Mouse (Mus musculus) CD4-positive, CD25-positive, alpha-beta regulatory T cell, adult 4 months (primary cell): Measurements from ENCODE around the gene Asrgl1. TPM values are rescaled to one million over a fixed set of nuclear protein-coding genes. Genes with fewer than 3 reads are reported as not detected.
A peak's percentile ranks its signal among the peaks of the same experiment; 100 is the strongest.
"Not testable (repeated sequence)": the region's sequence is repeated elsewhere in the genome, so short reads cannot be mapped to it uniquely, and the experiment has no call there.

Experiments
- ATAC-seq: one replicate; pipeline ENCODE4 v1.8.0; 2017
- polyA plus RNA-seq, 2 experiments: library from polyadenylated mRNA; unstranded; fragments of 100-300 nt; shearing (Covaris generic); gene quantifications; one replicate each; pipeline ENCODE4 v1.2.1; 2017

Asrgl1 gene
- 10 to 100 TPM; 33.5 to 34.3 TPM for polyA plus RNA-seq

DNA sequence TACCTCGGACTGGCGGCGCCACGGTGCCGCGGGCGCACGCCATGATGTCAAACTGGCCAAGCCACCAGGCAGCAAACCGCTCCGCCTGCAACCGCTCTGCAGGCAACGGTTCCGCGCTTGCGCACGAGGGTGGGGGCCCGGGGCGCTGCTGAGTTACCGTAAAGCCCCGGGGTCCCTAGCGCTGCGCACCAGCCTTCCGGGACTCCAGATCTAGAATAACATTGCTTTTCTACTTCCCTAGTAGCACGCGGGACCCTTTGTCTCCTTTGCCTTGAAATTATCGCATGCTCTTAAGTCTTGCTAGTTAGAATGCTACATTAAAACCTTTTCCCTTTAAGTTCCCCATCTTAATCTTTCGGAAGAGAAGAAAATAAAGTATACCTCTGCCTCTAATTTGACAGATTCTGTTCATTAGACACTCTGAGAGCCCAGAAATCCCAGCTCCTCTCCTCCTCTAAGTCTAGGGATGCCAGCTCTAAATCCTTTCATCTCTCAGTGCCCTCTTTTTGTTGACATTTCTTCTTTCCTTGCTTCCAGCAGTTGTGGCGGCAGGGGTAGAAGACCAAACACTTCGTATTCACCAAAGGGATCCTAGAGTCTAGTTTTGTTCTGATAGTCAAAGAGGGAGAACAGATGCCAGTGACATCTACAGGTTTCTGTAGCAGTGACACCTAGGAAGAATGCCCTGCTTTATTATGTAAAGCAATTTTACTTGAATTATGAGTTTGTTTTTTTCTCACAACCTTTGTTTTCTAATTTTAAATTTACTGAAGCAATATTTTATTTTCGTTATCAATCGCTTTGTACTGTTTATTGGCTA, at the start of gene Asrgl1:
Gene Asrgl1 (minus strand): TSS at position 125 of the 820 bp plus-strand sequence.
- peak; percentile 97 for ATAC-seq

DNA sequence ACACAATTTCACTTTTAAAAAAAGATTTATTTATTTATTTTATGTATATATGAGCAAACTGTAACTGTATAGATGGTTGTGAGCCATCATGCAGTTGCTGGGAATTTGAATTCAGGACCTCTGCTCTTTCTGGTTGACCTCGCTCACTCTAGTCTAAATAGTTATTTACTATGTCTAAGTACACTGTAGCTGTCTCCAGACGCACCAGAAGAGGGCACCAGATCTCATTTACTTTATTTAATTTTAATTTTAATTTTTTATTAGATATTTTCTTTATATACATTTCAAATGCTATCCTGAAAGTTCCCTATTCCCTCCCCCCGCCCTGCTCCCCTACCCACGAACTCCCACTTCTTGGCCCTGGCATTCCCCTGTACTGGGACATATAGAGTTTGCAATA, 10.8 kb upstream of the Asrgl1 start:
- ATAC-seq: no peak

GRCm38 (mm10) chr19:9143639-9144125, 8.2 kb upstream of the Asrgl1 start:
- ATAC-seq: no peak

DNA sequence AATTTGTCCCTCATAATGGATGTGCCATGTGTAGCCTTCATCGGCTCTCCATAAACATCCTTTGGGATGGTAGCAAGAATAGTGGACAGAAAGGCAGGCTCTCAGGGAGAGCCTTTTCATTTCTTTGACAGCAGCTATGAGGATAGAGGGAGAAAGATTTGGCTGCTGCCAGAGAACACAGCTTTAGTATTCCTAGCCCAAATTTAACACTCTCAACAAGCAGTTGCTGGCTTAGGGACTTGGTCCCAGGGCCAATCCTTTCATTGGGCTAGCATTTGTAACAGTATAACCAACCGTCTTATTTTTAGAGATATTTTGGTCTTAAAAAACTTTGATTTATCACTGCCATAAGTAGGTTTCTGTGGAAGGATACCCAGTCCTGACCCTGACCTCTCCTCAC, 7.8 kb upstream of the Asrgl1 start:
- ATAC-seq: no peak

- ATAC-seq: not testable (repeated sequence)
These were observed 4.9 kb upstream of the Asrgl1 start for GRCm38 (mm10) chr19:9140361-9140760.

GRCm38 (mm10) chr19:9137159-9137558, 1.7 kb upstream of the Asrgl1 start:
- no peak for ATAC-seq

DNA sequence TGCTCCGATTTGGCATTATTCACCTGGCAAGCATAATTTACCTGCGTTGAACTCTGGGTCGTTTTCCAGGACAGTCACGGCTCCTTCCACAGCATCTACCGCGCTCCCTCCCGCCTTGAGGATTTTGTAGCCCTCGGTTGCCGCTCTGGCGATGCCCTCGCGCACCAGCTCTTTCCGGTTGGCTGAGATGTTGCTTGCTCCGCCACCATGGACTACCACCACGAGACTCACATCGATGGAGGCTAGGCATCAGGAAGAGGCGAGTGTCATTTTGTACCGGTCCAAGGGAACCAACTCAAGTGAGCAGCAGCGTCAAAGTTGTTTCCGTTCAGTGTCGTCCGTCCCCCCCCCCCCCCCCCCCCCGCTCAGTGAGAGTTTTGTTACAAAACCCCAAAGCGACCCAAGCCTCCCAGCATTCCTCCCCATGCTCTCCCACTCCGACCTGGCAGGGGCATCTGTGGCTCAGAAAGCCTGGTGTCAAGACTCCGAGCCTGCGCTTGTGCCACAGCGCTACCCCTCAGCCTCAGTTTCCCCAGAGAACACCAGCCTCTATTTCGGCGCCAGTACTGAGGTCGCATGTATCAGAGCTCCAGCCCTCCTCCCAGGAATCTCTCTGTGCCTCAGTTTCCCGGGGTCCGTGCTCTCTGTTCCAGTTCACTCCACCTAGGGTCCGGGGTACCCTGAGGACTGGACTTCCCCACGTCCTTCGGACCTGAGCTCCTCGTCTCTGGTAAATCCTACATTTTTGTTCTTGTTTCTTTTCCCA, 507 bp downstream of the Asrgl1 start:
- ATAC-seq: peak; percentile 45

DNA sequence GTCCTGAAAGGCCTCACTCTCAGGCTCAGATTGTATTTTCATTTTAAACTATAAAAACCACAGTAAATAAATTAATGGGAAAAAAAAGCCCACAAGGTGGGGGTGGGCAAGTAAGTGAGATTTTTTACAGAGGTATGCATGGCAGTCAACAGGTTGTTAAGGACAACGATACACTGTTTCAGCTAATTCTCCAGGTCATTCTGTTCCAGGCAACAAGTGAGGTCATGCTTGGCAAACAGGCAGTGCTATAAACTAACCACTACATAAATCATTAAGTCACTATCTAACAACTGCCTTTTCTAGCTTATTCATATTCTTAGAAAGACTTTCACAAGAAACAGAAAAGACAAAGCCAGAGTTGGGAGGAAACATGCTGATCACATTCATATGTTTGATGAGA, 5.4 kb downstream of the Asrgl1 start:
- no peak for ATAC-seq

GRCm38 (mm10) chr19:9128499-9129194, 6.8 kb downstream of the Asrgl1 start:
- no peak for ATAC-seq

DNA sequence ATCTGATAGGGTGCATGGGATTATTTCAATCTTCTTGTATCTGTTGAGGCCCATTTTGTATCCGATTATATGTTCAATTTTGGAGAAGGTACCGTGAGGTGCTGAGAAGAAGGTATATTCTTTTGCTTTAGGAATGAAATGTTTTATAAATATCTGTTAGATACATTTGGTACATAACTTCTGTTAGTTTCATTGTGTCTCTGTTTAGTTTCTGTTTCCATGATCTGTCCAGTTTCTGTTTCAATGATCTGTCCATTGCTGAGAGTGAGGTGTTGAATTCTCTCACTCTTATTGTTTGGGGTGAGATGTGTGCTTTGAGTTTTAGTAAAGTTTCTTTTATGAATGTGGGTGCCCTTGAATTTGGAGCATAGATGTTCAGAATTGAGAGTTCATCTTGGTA, 11.4 kb downstream of the Asrgl1 start:
- ATAC-seq: not testable (repeated sequence)

DNA sequence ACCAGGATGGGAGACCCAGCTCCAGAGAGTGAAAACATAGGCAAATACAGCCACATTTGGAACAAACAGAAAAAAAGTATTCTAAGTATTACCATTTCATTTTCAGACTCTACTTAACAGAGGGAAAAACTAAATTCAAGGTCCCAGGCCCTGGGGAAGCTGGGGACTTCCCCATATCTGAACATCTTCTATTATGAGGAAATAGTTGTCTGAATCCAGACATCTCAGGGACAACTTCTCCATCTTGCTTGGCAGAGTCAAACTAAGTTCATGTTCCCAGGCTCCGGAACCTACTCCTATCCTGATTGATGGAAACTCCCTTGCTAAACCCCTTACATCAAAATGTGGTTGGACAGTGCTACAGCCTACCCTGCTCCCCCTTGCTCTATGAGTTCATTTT, 13.0 kb downstream of the Asrgl1 start:
- no peak for ATAC-seq

GRCm38 (mm10) chr19:9119655-9120425, 15.6 kb downstream of the Asrgl1 start:
- no peak for ATAC-seq

- no peak for ATAC-seq
These were observed 18.2 kb downstream of the Asrgl1 start for GRCm38 (mm10) chr19:9117275-9117674.

DNA sequence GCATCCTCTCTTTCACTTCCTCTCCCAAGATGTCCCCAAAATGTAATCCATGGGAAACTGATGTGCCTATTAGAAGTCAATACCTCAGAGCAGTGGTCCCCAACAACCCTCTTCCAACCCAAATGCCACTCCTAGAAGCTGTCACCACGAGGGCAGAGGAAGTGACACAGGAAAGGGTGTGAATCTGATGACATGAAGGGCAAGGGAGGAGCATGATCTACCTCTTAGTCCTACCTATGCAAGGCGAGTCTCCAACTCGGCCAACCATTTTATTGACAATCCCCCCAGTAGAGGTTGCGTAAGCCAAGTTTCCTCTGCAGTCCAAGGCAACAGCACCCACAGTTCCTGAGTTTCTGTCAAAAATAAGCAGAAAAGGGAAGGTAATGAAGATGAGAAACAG, 19.2 kb downstream of the Asrgl1 start:
- ATAC-seq: no peak

GRCm38 (mm10) chr19:9112043-9112442, 23.4 kb downstream of the Asrgl1 start:
- ATAC-seq: no peak

DNA sequence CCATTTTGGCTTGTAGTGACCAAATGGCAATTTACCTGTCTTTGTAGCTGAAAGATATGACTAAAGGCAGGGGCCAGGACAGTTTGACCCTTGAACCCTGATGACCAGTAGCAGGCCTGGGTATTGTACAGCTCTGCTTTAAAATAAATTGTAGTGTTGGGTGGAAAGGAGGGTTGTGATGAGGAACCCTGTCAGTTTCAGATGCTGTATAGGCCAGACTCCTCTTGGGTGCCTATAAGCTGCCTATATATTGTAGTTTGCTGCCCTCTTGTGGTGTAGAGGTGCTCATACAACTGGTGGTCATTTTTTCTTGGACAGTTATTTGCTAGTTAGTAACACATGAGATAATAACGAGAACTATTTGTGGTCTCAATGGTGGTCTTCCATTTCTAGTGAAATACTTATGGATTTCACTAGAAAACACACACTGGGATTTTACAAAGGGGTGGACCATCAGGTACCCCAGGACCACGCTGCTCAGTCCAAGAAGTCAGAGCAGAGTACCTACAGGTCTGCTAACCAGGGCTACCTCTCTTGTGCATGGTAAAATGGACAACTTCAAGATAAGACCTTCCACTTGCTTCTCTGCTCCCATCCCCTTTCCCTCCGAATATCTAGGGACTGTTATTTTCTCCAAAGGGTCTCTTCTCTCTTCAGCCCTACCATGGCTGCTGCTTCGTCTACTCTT, 25.1 kb downstream of the Asrgl1 start:
- peak; percentile 86 for ATAC-seq

DNA sequence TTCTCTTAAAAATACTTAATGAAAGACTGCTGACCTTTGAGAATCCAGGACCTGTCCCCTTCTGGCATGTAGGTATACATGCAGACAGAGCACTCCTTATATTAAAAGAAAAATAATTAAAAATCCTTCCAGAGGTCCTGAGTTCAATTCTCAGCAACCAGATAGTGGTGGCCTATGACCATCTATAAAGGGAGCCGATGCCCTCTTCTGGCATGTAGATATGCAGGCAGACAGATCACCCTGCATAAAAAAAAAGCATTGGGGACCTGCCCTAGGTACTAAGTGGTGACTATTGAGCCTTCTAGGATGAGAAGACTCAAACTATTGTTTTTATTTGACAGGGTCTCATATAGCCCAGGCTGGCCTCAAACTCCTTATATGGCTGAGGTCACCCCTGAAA, 26.9 kb downstream of the Asrgl1 start:
- ATAC-seq: no peak

DNA sequence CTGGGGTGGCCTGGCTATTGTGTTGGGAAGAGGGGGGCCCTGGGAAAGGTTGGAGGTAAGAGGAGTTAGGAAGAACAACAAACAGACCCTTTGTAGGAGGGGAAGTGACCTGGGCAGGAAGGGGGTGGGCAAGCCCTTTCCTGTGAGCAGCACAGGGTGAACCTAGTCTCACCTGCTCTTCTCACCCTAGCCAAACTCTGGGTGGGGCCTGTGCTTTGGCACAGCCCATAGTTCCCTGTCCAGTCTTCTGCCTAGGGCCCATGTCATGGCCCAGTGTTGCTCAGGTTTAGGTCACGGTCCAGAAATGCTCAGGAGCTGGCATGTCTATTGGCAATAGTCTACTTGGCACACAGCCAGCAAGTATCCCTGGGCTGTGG, 28.1 kb downstream of the Asrgl1 start:
- no peak for ATAC-seq

GRCm38 (mm10) chr19:9106751-9107378, 28.6 kb downstream of the Asrgl1 start:
- no peak for ATAC-seq

DNA sequence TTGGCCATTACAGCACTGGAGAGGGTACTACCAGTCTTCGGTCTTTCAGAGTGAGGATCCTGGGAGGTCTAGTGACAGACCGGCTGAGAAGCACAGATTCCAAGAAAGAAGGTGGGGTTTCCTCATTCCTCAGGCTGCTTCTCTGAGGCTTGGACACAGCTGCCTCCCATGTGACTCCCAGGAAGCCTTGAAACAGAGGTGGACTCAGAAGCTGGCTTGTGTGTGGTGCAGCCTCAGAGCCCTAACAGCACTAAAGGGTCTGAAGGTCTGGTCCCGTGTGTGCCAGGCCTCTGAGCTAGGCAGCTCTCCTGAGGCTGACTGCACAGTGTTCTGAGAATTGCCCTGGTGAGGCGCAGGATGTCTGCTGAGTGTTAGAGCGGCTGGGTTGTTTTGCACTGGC, 29.3 kb downstream of the Asrgl1 start:
- no peak for ATAC-seq

DNA sequence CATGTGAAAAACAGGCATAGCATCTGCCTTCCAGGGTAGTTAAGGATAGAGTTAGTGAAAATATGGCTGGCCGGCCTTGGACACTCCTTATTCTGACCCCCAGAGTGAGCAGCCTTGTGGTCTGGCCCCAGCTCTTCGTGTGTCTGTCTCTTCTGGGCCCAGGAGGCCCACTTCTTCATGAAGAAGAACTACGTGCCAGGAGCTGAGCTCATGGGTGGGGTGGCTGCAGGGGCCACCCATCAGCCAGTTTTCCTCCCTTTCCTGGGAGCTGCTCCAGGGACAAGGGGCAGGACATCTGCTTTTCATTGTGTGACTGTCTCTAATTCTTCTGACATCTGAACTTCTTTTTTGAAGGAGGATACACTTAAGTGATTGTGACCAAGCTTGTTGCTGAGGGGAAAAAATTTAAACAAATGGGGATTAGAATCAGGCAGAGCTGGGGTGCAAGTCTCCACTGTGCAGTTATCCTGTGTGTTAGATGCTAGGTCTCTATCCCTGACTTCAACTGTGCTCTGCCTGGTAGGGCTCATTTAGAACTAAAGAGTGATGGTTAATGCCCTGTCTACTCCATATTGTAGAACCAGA, 30.2 kb downstream of the Asrgl1 start:
- ATAC-seq: no peak
